ENCODE assay signal across 8 mouse cellular contexts in the genomic region with DNA sequence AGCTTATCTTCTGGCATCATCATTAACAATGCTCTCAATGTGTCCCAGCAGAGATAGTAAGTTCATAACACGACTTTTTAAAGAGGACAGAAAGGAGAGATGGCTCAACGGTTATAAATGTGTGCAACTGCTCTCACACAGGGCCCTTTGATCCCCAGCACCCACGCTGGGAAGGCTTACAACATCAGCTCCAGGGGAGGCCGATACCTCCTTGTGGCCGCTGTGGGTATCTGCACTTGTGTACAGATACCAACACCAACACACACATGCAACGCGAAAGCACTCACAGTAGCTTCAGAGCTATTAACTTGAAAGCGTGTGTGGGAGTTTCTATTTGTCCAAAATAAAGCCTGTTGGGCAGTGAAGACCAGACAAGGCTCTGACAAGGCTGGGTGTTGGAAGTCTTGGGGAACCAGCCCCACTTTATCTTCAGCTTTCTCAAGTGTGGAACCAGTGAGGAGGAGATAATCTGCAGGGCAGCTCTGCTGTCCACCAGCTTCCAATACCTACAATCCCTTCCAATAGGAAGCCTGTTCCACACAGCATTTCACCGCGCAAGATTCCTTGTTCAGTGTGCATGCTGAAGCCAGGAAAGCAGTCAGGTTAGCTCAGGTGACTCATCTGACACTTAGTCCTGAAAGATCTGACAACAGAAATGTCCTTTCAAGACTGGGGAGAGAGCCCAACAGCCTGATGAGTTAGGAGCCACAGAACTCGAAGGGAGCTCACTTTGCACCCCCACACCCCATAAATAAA. TPM values are rescaled to one million over a fixed set of nuclear protein-coding genes. Genes with fewer than 3 reads are reported as not detected.
A peak's percentile ranks its signal among the peaks of the same experiment; 100 is the strongest.
DNase-seq lines count a peak whose midpoint lies in the region; ATAC-seq and TF ChIP-seq lines count a peak whose summit lies in the region.

No protein-coding gene starts in this region.

- H3K4me1 ChIP-seq in spleen, adult 2 months (ENCODE audit: control insufficient read depth, insufficient read depth, insufficient read length): peaks cover 5% of the 10 kb centered on the region; the same call in 1 of the 2 replicates
- peaks cover 19% of the 10 kb centered on the region for H3K4me1 ChIP-seq in embryonic facial prominence, embryonic 13.5 days
- H3K4me1 ChIP-seq in intestine, embryonic 16.5 days (ENCODE audit: control insufficient read depth, insufficient read depth, low read length): peaks cover 20% of the 10 kb centered on the region

- peak overlapping the region; percentile 88 for H3K9ac ChIP-seq in embryonic facial prominence, embryonic 13.5 days
- H3K9ac ChIP-seq in intestine, embryonic 16.5 days (ENCODE audit: low read depth, low read length): no peak overlapping the region

- WGBS in spleen, adult 2 months: 58% methylated on average over 11 of the region's 11 CpGs
- WGBS in embryonic facial prominence, embryonic 13.5 days: 73% methylated on average over 11 of the region's 11 CpGs
- WGBS in intestine, embryonic 16.5 days: 69% methylated on average over 11 of the region's 11 CpGs

- no peaks in the 10 kb centered on the region for H3K27me3 ChIP-seq in spleen, adult 2 months (ENCODE audit: control insufficient read depth, insufficient read depth, low read length)
- no peaks in the 10 kb centered on the region for H3K27me3 ChIP-seq in embryonic facial prominence, embryonic 13.5 days
- no peaks in the 10 kb centered on the region for H3K27me3 ChIP-seq in intestine, embryonic 16.5 days (replicated peaks; ENCODE audit: control insufficient read depth, insufficient read depth, low read length)

- no peak overlapping the region for H3K27ac ChIP-seq in spleen, adult 2 months (ENCODE audit: insufficient read depth, low read length)
- no peak overlapping the region for H3K27ac ChIP-seq in embryonic facial prominence, embryonic 13.5 days
- no peak overlapping the region for H3K27ac ChIP-seq in intestine, embryonic 16.5 days (ENCODE audit: low read length)

- DNase-seq in spleen, adult 2 months (ENCODE audit: low read depth in 1 of 2, low spot score in 2 of 2): no peak
- no peak for DNase-seq in spleen, postnatal 36 days (ENCODE audit: low spot score in 2 of 2)
- peak; percentile 78 for DNase-seq in thymus, postnatal 14 days
- DNase-seq in left cerebral cortex, adult 9 months (ENCODE audit: low spot score in 2 of 2): no peak
- no peak for DNase-seq in gastrocnemius, postnatal 10 days

- peak overlapping the region; percentile 2; the same call in 1 of the 2 replicates for H3K4me3 ChIP-seq in spleen, adult 2 months (ENCODE audit: extremely low read depth, insufficient read depth, insufficient read length)
- peak overlapping the region; percentile 94 for H3K4me3 ChIP-seq in embryonic facial prominence, embryonic 13.5 days
- peak overlapping the region; percentile 90 for H3K4me3 ChIP-seq in intestine, embryonic 16.5 days (ENCODE audit: low read length)

- TF ChIP-seq CTCF in spleen, adult 2 months (IDR thresholded peaks at IDR 0.05; ENCODE audit: extremely low read depth, insufficient read depth, insufficient read length, insufficient replicate concordance): peak; percentile 3; the same call in 1 of the 2 replicates

- no peak for ATAC-seq in embryonic facial prominence, embryonic 13.5 days (ENCODE audit: insufficient number of reproducible peaks, insufficient read depth, low FRiP score, low TSS enrichment, low read depth)
- ATAC-seq in intestine, embryonic 16.5 days: no peak
- peak; percentile 75 for ATAC-seq in megakaryocyte-erythroid progenitor cell, adult 5-6 weeks (replicated peaks; ENCODE audit: low FRiP score, low TSS enrichment, poor library complexity, severe bottlenecking)

- no peaks in the 10 kb centered on the region for H3K9me3 ChIP-seq in embryonic facial prominence, embryonic 13.5 days
- no peaks in the 10 kb centered on the region for H3K9me3 ChIP-seq in intestine, embryonic 16.5 days (ENCODE audit: control insufficient read depth, low read length)

- no peak for TF ChIP-seq POLR2A in spleen, adult 2 months (IDR thresholded peaks at IDR 0.05; ENCODE audit: low read depth, low read length)

- peak overlapping the region; percentile 95 for H3K4me2 ChIP-seq in embryonic facial prominence, embryonic 13.5 days
- peak overlapping the region; percentile 97 for H3K4me2 ChIP-seq in intestine, embryonic 16.5 days (ENCODE audit: low read depth, low read length)

- peaks cover 6% of the 10 kb centered on the region for H3K36me3 ChIP-seq in spleen, adult 2 months (ENCODE audit: control insufficient read depth, insufficient read depth, low read length)
- H3K36me3 ChIP-seq in embryonic facial prominence, embryonic 13.5 days: peaks cover 17% of the 10 kb centered on the region
- H3K36me3 ChIP-seq in intestine, embryonic 16.5 days (ENCODE audit: control insufficient read depth, insufficient read depth, low read length): no peaks in the 10 kb centered on the region

RNA-seq across cellular contexts. Expression of gene Dgke, which starts 8.0 kb away (rescaled TPM):
- 3.9 and 6.9 TPM in 2 replicates for polyA plus RNA-seq in spleen, adult 2 months (2012; rRNA removed)
- 4.8 and 5.1 TPM in 2 replicates for polyA plus RNA-seq in embryonic facial prominence, embryonic 13.5 days (2015; fragmentation: Nextera tagmentation; extraction: Ambion mirVana)
- polyA plus RNA-seq in intestine, embryonic 16.5 days (2015; fragmentation: Nextera tagmentation; extraction: Ambion mirVana): 2.3 TPM in 2 replicates
- 5.8 and 6.9 TPM in 2 replicates for total RNA-seq in megakaryocyte-erythroid progenitor cell, adult 5-6 weeks (2014; fragmentation: Nextera tagmentation)
- total RNA-seq in megakaryocyte-erythroid progenitor cell, adult 5-6 weeks (2017): 5.4 and 6.2 TPM in 2 replicates
- total RNA-seq in gastrocnemius, postnatal 10 days (2021): 1 to 10 TPM; 4.5 to 5.4 TPM

RNA-seq across cellular contexts. Expression of gene Gm525, which starts 14.9 kb away (rescaled TPM):
- not detected in 2 replicates for polyA plus RNA-seq in spleen, adult 2 months (2012; rRNA removed)
- 1.7 and 2.0 TPM in 2 replicates for polyA plus RNA-seq in embryonic facial prominence, embryonic 13.5 days (2015; fragmentation: Nextera tagmentation; extraction: Ambion mirVana)
- polyA plus RNA-seq in intestine, embryonic 16.5 days (2015; fragmentation: Nextera tagmentation; extraction: Ambion mirVana): 1.5 TPM in 2 replicates
- total RNA-seq in megakaryocyte-erythroid progenitor cell, adult 5-6 weeks (2014; fragmentation: Nextera tagmentation): not detected in 2 replicates
- not detected in 2 replicates for total RNA-seq in megakaryocyte-erythroid progenitor cell, adult 5-6 weeks (2017)
- not detected for total RNA-seq in gastrocnemius, postnatal 10 days (2021)

RNA-seq across cellular contexts. Expression of gene Trim25, which starts 59.5 kb away (rescaled TPM):
- 41.5 and 67.0 TPM in 2 replicates for polyA plus RNA-seq in spleen, adult 2 months (2012; rRNA removed)
- 6.0 and 7.1 TPM in 2 replicates for polyA plus RNA-seq in embryonic facial prominence, embryonic 13.5 days (2015; fragmentation: Nextera tagmentation; extraction: Ambion mirVana)
- polyA plus RNA-seq in intestine, embryonic 16.5 days (2015; fragmentation: Nextera tagmentation; extraction: Ambion mirVana): 27.5 and 27.6 TPM in 2 replicates
- total RNA-seq in megakaryocyte-erythroid progenitor cell, adult 5-6 weeks (2014; fragmentation: Nextera tagmentation): 35.5 and 49.4 TPM in 2 replicates
- 28.0 and 30.7 TPM in 2 replicates for total RNA-seq in megakaryocyte-erythroid progenitor cell, adult 5-6 weeks (2017)
- total RNA-seq in gastrocnemius, postnatal 10 days (2021): 10 to 100 TPM; 18.0 to 20.0 TPM

Comparison
In these comparisons a context has a peak if more than half of its experiments do, and no peak if none do; other contexts are left out.
1. H3K4me3 ChIP-seq: peak in every context shown above with its lines; median percentile 94 in embryonic facial prominence, embryonic 13.5 days; 90 in intestine, embryonic 16.5 days; 2 in spleen, adult 2 months.